Mouse (Mus musculus) small intestine, adult 2 months (tissue): ENCODE measurements around the gene Grn. TPM values are rescaled to one million over a fixed set of nuclear protein-coding genes. Genes with fewer than 3 reads are reported as not detected.

Source experiments
- H3K27ac ChIP-seq: fragments of 200-500 bp; 2 replicates; pipeline ENCODE4 v1.5.1; 2012; ENCODE audit warnings: low read depth, low read length, control low read depth, inconsistent platforms; ENCODE audit not compliant: insufficient read depth
- H3K27me3 ChIP-seq: fragments of 200-500 bp; 2 replicates; pipeline ENCODE4 v1.6.1; 2012; ENCODE audit warnings: mild to moderate bottlenecking, moderate library complexity, low read length, inconsistent platforms; ENCODE audit not compliant: control insufficient read depth, insufficient read depth
- H3K36me3 ChIP-seq: fragments of 200-500 bp; 2 replicates; pipeline ENCODE4 v1.6.1; 2012; ENCODE audit warnings: mild to moderate bottlenecking, low read length, control low read depth, inconsistent platforms; ENCODE audit not compliant: control insufficient read depth, insufficient read depth
- H3K4me1 ChIP-seq: fragments of 200-500 bp; 2 replicates; pipeline ENCODE4 v1.6.1; 2012; ENCODE audit warnings: low read length, inconsistent platforms, mixed read lengths; ENCODE audit not compliant: control insufficient read depth, insufficient read depth, insufficient read length
- H3K4me3 ChIP-seq: fragments of 200-500 bp; 2 replicates; pipeline ENCODE4 v1.5.1; 2012; ENCODE audit warnings: low read depth, mild to moderate bottlenecking, control low read depth, inconsistent platforms, low read length, moderate library complexity
- CTCF ChIP-seq: fragments of 200-500 bp; IDR thresholded peaks from 2 replicates; pipeline ENCODE4 v1.5.1; 2012; ENCODE audit warnings: low read depth, mild to moderate bottlenecking, control low read depth, inconsistent platforms, low read length, moderate library complexity, mixed read lengths; ENCODE audit not compliant: insufficient replicate concordance, insufficient read length; ENCODE audit errors: extremely low read depth
- POLR2A ChIP-seq: fragments of 200-500 bp; IDR thresholded peaks from 2 replicates; pipeline ENCODE4 v1.6.1; 2012; ENCODE audit warnings: low read depth, mild to moderate bottlenecking, control low read depth, inconsistent platforms, low read length, moderate library complexity
- WGBS: fragments of 180-500 bp; shearing (Covaris S2); methylation state at CpG from one replicate; pipeline ENCODE4 v1.1.7; 2018; 5-methylcytosine and 5-hydroxymethylcytosine counted together
- polyA plus RNA-seq: library from polyadenylated mRNA; depleted of rRNA; stranded (reverse); fragments of >200 nt; gene quantifications from 2 replicates; pipeline ENCODE4 v1.2.3, GENCODE M21; 2012; rRNA removed

Gene Grn
- polyA plus RNA-seq, 1 experiment, result 111 TPM

GRCm38 (mm10) chr11:102469648-102470357 is 39.7 kb downstream of the Grn start, which contains the start of gene Itga2b:
Gene Itga2b (minus strand): TSS chr11:102470122.
- H3K4me3 ChIP-seq, result no peak within 1 kb of the TSS
- no peak within 1 kb of the TSS for H3K27ac ChIP-seq
- 52% methylated on average over 11 of the region's 11 CpGs for WGBS
- peaks cover 13% of the 10 kb centered on the region for H3K4me1 ChIP-seq
- TF ChIP-seq POLR2A (no peak), CTCF (no peak)
- H3K27me3 ChIP-seq, result no peaks in the 10 kb centered on the region
- no peaks in the 10 kb centered on the region for H3K36me3 ChIP-seq

DNA sequence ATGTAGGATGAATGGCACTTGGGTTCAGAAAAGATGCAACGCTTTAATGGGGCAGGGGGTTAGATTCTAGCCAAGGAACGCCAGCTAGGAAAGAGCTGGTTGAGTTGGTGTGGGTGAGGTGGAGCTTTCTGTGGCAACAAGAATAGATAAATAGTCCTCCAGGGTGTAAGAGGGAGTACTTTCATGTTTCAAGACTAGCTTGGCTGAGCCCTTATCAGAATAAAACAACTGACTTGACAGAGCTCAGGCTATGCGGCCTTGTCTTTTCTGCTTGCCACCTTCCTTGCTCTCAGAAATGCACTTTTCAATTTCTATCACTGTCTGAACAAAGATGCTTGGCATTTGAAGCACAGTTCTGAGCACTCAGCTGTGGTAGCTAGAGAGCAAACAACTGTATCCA is 44.9 kb downstream of the Grn start:
- Histone ChIP-seq H3K27ac (no peak overlapping the region), H3K36me3 (peaks cover 31% of the 10 kb centered on the region), H3K4me1 (no peaks in the 10 kb centered on the region), H3K4me3 (no peak overlapping the region), H3K27me3 (no peaks in the 10 kb centered on the region)
- WGBS, result 94% methylated on average over 3 of the region's 3 CpGs
- no peak for TF ChIP-seq POLR2A
- no peak for TF ChIP-seq CTCF

DNA sequence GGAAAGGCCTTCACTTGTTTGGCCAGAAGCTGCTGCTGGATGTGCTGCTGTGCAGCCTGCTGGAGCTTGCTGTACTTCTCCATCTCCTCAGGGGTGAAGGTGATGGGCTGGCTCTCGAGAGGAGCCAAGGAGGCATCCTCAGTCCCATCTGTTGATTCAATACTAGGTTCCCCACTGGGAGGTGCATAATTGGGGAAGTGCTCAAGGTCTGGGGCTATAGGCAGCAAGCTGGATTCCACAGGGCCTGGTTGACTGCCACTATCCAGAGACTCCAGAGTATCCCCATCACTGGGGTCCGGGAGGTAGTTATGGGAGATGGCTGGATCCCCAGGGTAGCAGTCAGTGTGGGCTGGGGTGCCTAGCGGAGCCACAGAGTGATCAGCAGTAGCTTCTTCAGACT is 48.6 kb downstream of the Grn start:
- H3K4me1 ChIP-seq, result no peaks in the 10 kb centered on the region
- H3K27ac ChIP-seq, result no peak overlapping the region
- peaks cover 58% of the 10 kb centered on the region for H3K36me3 ChIP-seq
- H3K27me3 ChIP-seq, result no peaks in the 10 kb centered on the region
- TF ChIP-seq POLR2A, result no peak
- no peak for TF ChIP-seq CTCF
- WGBS, result 91% methylated on average over 3 of the region's 3 CpGs
- H3K4me3 ChIP-seq, result no peak overlapping the region

GRCm38 (mm10) chr11:102479581-102479980 is 49.5 kb downstream of the Grn start:
- WGBS, result 95% methylated on average over 23 of the region's 23 CpGs
- H3K36me3 ChIP-seq, result peaks cover 60% of the 10 kb centered on the region
- no peaks in the 10 kb centered on the region for H3K27me3 ChIP-seq
- H3K4me3 ChIP-seq, result no peak overlapping the region
- no peak for TF ChIP-seq CTCF
- no peak for TF ChIP-seq POLR2A
- no peak overlapping the region for H3K27ac ChIP-seq
- H3K4me1 ChIP-seq, result no peaks in the 10 kb centered on the region

DNA sequence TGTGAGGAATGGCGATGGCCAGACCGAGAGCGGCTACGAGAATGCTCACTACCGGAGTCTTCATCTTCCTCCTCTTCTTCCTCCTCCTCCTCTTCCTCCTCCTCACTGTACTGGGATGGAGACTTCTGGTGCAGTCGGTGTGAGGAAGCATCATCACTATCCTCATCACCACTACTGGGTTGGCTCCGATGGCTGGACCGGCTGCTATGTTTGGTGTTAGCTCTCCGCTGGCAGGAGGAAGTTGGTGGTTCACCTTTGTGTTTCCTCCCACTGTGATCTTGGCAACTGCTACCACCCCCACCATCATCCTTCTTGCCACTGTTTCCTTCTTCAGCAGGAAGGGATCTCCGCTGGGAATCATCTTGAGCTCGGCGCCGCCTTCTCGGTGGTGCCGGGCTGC is 50.0 kb downstream of the Grn start:
- peaks cover 62% of the 10 kb centered on the region for H3K36me3 ChIP-seq
- H3K27ac ChIP-seq, result no peak overlapping the region
- H3K27me3 ChIP-seq, result no peaks in the 10 kb centered on the region
- WGBS, result 95% methylated on average over 15 of the region's 15 CpGs
- no peaks in the 10 kb centered on the region for H3K4me1 ChIP-seq
- no peak for TF ChIP-seq POLR2A
- no peak for TF ChIP-seq CTCF
- H3K4me3 ChIP-seq, result no peak overlapping the region

- no peak for TF ChIP-seq POLR2A
- no peak for TF ChIP-seq CTCF
- Histone ChIP-seq H3K4me1 (no peaks in the 10 kb centered on the region), H3K36me3 (peaks cover 62% of the 10 kb centered on the region), H3K4me3 (no peak overlapping the region), H3K27ac (no peak overlapping the region), H3K27me3 (no peaks in the 10 kb centered on the region)
- 99% methylated on average over 4 of the region's 4 CpGs for WGBS
These were observed 50.8 kb downstream of the Grn start for GRCm38 (mm10) chr11:102480897-102481296.

GRCm38 (mm10) chr11:102481779-102482178 is 51.7 kb downstream of the Grn start:
- Histone ChIP-seq H3K27me3 (no peaks in the 10 kb centered on the region), H3K36me3 (peaks cover 66% of the 10 kb centered on the region), H3K4me1 (no peaks in the 10 kb centered on the region), H3K27ac (no peak overlapping the region), H3K4me3 (no peak overlapping the region)
- 93% methylated on average over 10 of the region's 10 CpGs for WGBS
- TF ChIP-seq POLR2A (no peak), CTCF (no peak)

Other genes with a start within 250 kb of the Grn start
- 8.3 and 18.7 TPM in 2 replicates for gene Lsm12, start 245.0 kb upstream of the Grn start, polyA plus RNA-seq
- 41.0 and 53.8 TPM in 2 replicates for gene G6pc3, start 240.7 kb upstream of the Grn start, polyA plus RNA-seq
- gene Hdac5, start 200.1 kb upstream of the Grn start, polyA plus RNA-seq, result 82.5 and 102 TPM in 2 replicates
- gene BC030867, start 181.4 kb upstream of the Grn start, polyA plus RNA-seq, result 2.4 and 5.2 TPM in 2 replicates
- 0.29 and 1.8 TPM in 2 replicates for gene Asb16, start 161.6 kb upstream of the Grn start, polyA plus RNA-seq
- gene Tmub2, start 145.4 kb upstream of the Grn start, polyA plus RNA-seq, result 29.4 and 60.2 TPM in 2 replicates
- gene Atxn7l3, start 133.7 kb upstream of the Grn start, polyA plus RNA-seq, result 15.1 and 30.2 TPM in 2 replicates
- 10.5 and 17.6 TPM in 2 replicates for gene Ubtf, start 110.6 kb upstream of the Grn start, polyA plus RNA-seq
- gene Slc4a1, start 64.1 kb upstream of the Grn start, polyA plus RNA-seq, result not detected in 2 replicates
- 2.5 and 6.5 TPM in 2 replicates for gene Rundc3a, start 36.9 kb upstream of the Grn start, polyA plus RNA-seq
- 322 and 403 TPM in 2 replicates for gene Slc25a39, start 22.4 kb upstream of the Grn start, polyA plus RNA-seq
- gene Fam171a2, start 17.4 kb downstream of the Grn start, polyA plus RNA-seq, result 5.4 and 5.9 TPM in 2 replicates
- 2.0 and 3.9 TPM in 2 replicates for gene Itga2b, start 39.8 kb downstream of the Grn start, polyA plus RNA-seq
- gene Gpatch8, start 126.1 kb downstream of the Grn start, polyA plus RNA-seq, result 8.2 and 26.3 TPM in 2 replicates
- 0.42 and 0.51 TPM in 2 replicates for gene Gm11627, start 149.1 kb downstream of the Grn start, polyA plus RNA-seq
- gene Fzd2, start 174.1 kb downstream of the Grn start, polyA plus RNA-seq, result 9.0 and 12.4 TPM in 2 replicates
- not detected in 2 replicates for gene Meioc, start 233.4 kb downstream of the Grn start, polyA plus RNA-seq